ENCODE assay signal across 10 mouse cellular contexts in the genomic region with DNA sequence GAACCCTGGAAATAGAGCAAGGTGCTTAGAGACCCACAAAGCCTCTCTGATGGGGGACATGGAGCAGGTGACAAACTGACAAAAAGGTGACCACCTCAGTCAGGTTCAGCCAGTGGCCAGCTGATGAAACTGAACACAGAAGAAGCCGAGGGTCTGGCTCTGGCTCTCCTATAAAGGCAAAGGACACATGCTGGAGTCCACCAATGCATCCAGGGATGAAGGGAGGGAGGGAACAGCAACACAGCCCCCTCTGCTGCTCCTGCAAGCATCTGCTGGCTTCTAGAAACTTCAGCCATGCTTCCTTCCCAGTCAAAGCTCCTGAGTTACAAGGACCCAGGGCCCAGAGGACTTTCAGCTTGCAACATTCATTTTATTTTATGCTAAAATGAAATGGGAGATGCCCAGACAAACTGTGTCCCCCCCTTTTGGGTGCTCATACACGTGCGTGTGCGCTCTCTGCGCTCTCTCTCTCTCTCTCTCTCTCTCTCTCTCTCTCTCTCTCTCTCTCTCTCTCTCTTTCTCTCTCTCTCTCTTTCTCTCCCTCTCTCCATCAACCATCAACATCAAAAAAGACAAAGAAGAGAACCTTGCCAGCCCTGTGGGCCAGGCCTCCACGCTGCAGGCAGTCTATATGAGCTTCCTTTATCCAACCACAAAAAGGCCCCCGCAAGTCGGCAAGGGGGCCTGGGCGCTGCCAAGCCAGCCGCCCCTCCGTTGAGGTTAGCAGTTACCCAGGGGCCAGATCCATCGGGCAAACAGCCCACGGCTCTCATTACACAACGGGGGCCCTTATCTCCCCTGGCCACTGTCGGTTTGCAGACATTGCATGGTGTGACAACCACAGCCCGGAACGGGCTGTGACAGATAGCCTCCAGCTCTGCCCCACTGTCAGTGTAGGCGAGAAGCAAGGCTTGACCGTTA. TPM values are rescaled to one million over a fixed set of nuclear protein-coding genes. Genes with fewer than 3 reads are reported as not detected.
DNase-seq lines count a peak whose midpoint lies in the region; ATAC-seq and TF ChIP-seq lines count a peak whose summit lies in the region.
"Had no signal": no experiment of that assay in that cellular context is flagged by ENCODE, and none has a peak within 500 bp of the region (broad histone marks: within the 10 kb centered on the region; RNA-seq: fewer than 3 reads in every experiment).

No protein-coding gene starts in this region.

- intact Hi-C loops in left cerebral cortex, adult 2 months (cut with DNase I): no loop called here
- intact Hi-C loops in left cerebral cortex, postnatal 36 days (cut with DNase I): no loop called here
- intact Hi-C loops in gastrocnemius, postnatal 14 days (cut with DNase I; ENCODE audit: low total_unique reads): no loop called here

- H3K4me2 ChIP-seq in liver, embryonic 13.5 days: peak overlapping the region; percentile 60
- no peak overlapping the region for H3K4me2 ChIP-seq in intestine, embryonic 16.5 days (ENCODE audit: low read depth, low read length)
- H3K4me2 ChIP-seq: neural tube, embryonic 15.5 days had no signal

- peak overlapping the region; percentile 58 for H3K9ac ChIP-seq in liver, embryonic 13.5 days
- no peak overlapping the region for H3K9ac ChIP-seq in intestine, embryonic 16.5 days (ENCODE audit: low read depth, low read length)
- H3K9ac ChIP-seq: neural tube, embryonic 15.5 days had no signal

- TF ChIP-seq POLR2A in bone marrow, adult 2 months (IDR thresholded peaks at IDR 0.05; ENCODE audit: borderline replicate concordance, control insufficient read depth, low read depth, low read length): no peak

- no peak for DNase-seq in left cerebral cortex, adult 2 months (ENCODE audit: extremely low spot score in 1 of 2, low spot score in 2 of 2)
- no peak for DNase-seq in left cerebral cortex, postnatal 36 days (ENCODE audit: low spot score in 2 of 2)
- DNase-seq in heart, embryonic 10.5 days (ENCODE audit: low spot score): peak; percentile 85
- DNase-seq in liver, embryonic 13.5 days: peak; percentile 69
- no peak for DNase-seq in T-cell, adult 2 months (ENCODE audit: low spot score)
- DNase-seq in gastrocnemius, postnatal 14 days: no peak
- DNase-seq: kidney, adult 18-20 months had no signal

- peaks cover 4% of the 10 kb centered on the region for H3K4me1 ChIP-seq in bone marrow, adult 2 months (ENCODE audit: control insufficient read depth, insufficient read depth, low read length)
- H3K4me1 ChIP-seq in heart, embryonic 10.5 days: peaks cover 38% of the 10 kb centered on the region
- H3K4me1 ChIP-seq in liver, embryonic 13.5 days (replicated peaks): peaks cover 72% of the 10 kb centered on the region
- 0 out of 2 replicates have a peak, but pooled peaks cover 1% of the 10 kb centered on the region for H3K4me1 ChIP-seq in intestine, embryonic 16.5 days (ENCODE audit: control insufficient read depth, insufficient read depth, low read length)

- WGBS in bone marrow, adult 2 months: 5% methylated on average over 19 of the region's 19 CpGs
- WGBS in heart, embryonic 10.5 days: 36% methylated on average over 19 of the region's 19 CpGs
- WGBS in liver, embryonic 13.5 days (ENCODE audit: insufficient replicate concordance): 10% methylated on average over 19 of the region's 19 CpGs
- WGBS in intestine, embryonic 16.5 days: 54% methylated on average over 19 of the region's 19 CpGs

- no peaks in the 10 kb centered on the region for H3K36me3 ChIP-seq in heart, embryonic 10.5 days
- H3K36me3 ChIP-seq in liver, embryonic 13.5 days: no peaks in the 10 kb centered on the region
- no peaks in the 10 kb centered on the region for H3K36me3 ChIP-seq in intestine, embryonic 16.5 days (ENCODE audit: control insufficient read depth, insufficient read depth, low read length)
- H3K36me3 ChIP-seq: neural tube, embryonic 15.5 days had no signal

- no peaks in the 10 kb centered on the region for H3K9me3 ChIP-seq in heart, embryonic 10.5 days
- H3K9me3 ChIP-seq in liver, embryonic 13.5 days (replicated peaks): no peaks in the 10 kb centered on the region
- no peaks in the 10 kb centered on the region for H3K9me3 ChIP-seq in intestine, embryonic 16.5 days (ENCODE audit: control insufficient read depth, low read length)
- H3K9me3 ChIP-seq: neural tube, embryonic 15.5 days had no signal

- H3K27me3 ChIP-seq in heart, embryonic 10.5 days (ENCODE audit: insufficient read depth, poor library complexity, severe bottlenecking): peaks cover 66% of the 10 kb centered on the region
- peaks cover 50% of the 10 kb centered on the region for H3K27me3 ChIP-seq in liver, embryonic 13.5 days
- H3K27me3 ChIP-seq in intestine, embryonic 16.5 days (replicated peaks; ENCODE audit: control insufficient read depth, insufficient read depth, low read length): no peaks in the 10 kb centered on the region
- H3K27me3 ChIP-seq: neural tube, embryonic 15.5 days had no signal

- 0 out of 2 replicates have a peak overlapping the region, but pooled peaks have one; percentile 36 for H3K27ac ChIP-seq in left cerebral cortex, adult 2 months
- peak overlapping the region; percentile 67 for H3K27ac ChIP-seq in bone marrow, adult 2 months (ENCODE audit: control insufficient read depth, insufficient read depth, low read depth, low read length, poor library complexity)
- H3K27ac ChIP-seq in heart, embryonic 10.5 days: peak overlapping the region; percentile 38
- H3K27ac ChIP-seq in liver, embryonic 13.5 days: peak overlapping the region; percentile 81
- no peak overlapping the region for H3K27ac ChIP-seq in intestine, embryonic 16.5 days (ENCODE audit: low read length)
- H3K27ac ChIP-seq: neural tube, embryonic 15.5 days had no signal

- TF ChIP-seq CTCF in left cerebral cortex, adult 2 months (IDR thresholded peaks at IDR 0.05): no peak
- TF ChIP-seq CTCF in bone marrow, adult 2 months (IDR thresholded peaks at IDR 0.05; ENCODE audit: control insufficient read depth, insufficient read depth, low read length): no peak

- peak; percentile 95 for ATAC-seq in liver, embryonic 13.5 days (ENCODE audit: low read depth)
- no peak for ATAC-seq in intestine, embryonic 16.5 days

- no peak overlapping the region for H3K4me3 ChIP-seq in left cerebral cortex, adult 2 months
- no peak overlapping the region for H3K4me3 ChIP-seq in bone marrow, adult 2 months (replicated peaks; ENCODE audit: control insufficient read depth, low read depth, low read length)
- no peak overlapping the region for H3K4me3 ChIP-seq in heart, embryonic 10.5 days
- peak overlapping the region; percentile 21 for H3K4me3 ChIP-seq in liver, embryonic 13.5 days (replicated peaks)
- no peak overlapping the region for H3K4me3 ChIP-seq in intestine, embryonic 16.5 days (ENCODE audit: low read length)
- H3K4me3 ChIP-seq: neural tube, embryonic 15.5 days had no signal

RNA-seq across cellular contexts. Expression of a gene that starts 21.8 kb away (rescaled TPM):
- total RNA-seq in left cerebral cortex, adult 2 months (2021): 100 to 1,000 TPM in 1 of 2 experiments, 10 to 100 TPM in 1; 92.9 to 111 TPM
- 10 to 100 TPM; 75.1 to 93.6 TPM for total RNA-seq in left cerebral cortex, postnatal 36 days (2021)
- 4.2 and 7.5 TPM in 2 replicates for polyA plus RNA-seq in bone marrow, adult 2 months (2011; ENCODE audit: insufficient read depth, insufficient read length, low replicate concordance, missing spikeins)
- polyA plus RNA-seq in heart, embryonic 10.5 days (2016; fragmentation: Nextera tagmentation; extraction: Ambion mirVana): 2.6 and 3.1 TPM in 2 replicates
- polyA plus RNA-seq in liver, embryonic 13.5 days (2015; fragmentation: Nextera tagmentation; extraction: Ambion mirVana): 0.74 and 0.77 TPM in 2 replicates
- polyA plus RNA-seq in intestine, embryonic 16.5 days (2015; fragmentation: Nextera tagmentation; extraction: Ambion mirVana): 1.9 and 2.4 TPM in 2 replicates
- total RNA-seq in gastrocnemius, postnatal 14 days (2021): 100 to 1,000 TPM in 1 of 2 experiments, 10 to 100 TPM in 1; 70.1 to 157 TPM

Comparison
In these comparisons a context has a peak if more than half of its experiments do, and no peak if none do; other contexts are left out.
1. DNase-seq: peak in heart, embryonic 10.5 days (single experiment) and liver, embryonic 13.5 days (single experiment); none in left cerebral cortex, adult 2 months (0 of 2), left cerebral cortex, postnatal 36 days (0 of 2), T-cell, adult 2 months (single experiment) and gastrocnemius, postnatal 14 days (single experiment).